Mouse (Mus musculus) embryonic stem cell, embryonic (primary cell): Measurements from ENCODE around the gene Zfp455.
"Not testable (repeated sequence)": the region's sequence is repeated elsewhere in the genome, so short reads cannot be mapped to it uniquely, and the experiment has no call there.

Experiments
- CTCF ChIA-PET, 4 experiments: fragments of 300-600 bp in 2 of 4; fragments of 350-600 bp in 2 of 4; sonication (Branson Sonifier 250); formaldehyde crosslinking; loops; one replicate each; lab custom pipeline; 2022; ENCODE audit warnings: inconsistent platforms in 2 of 4; lab: Charles Lee
- POLR2A ChIA-PET, 4 experiments: fragments of 300-600 bp in 2 of 4; fragments of 350-600 bp in 2 of 4; sonication (Branson Sonifier 250); formaldehyde crosslinking; loops; one replicate each; lab custom pipeline; 2022; ENCODE audit warnings: antibody characterized with exemption in 4 of 4, inconsistent platforms in 1 of 4; lab: Charles Lee

Gene Zfp455

GRCm38 (mm10) chr13:67194340-67194894, at the start of gene Zfp455:
Gene Zfp455 (plus strand): TSS chr13:67194506.
- CTCF ChIA-PET = interaction anchor here in 3 of 4 experiments (0.6 to 1.3 kb wide), 7 partner anchors 20 to 650 kb away, joined by 3 to 4 read pairs (median 3); partner anchors contain the start of gene Gm28557 (in 1 of the 3)
- POLR2A ChIA-PET = interaction anchor here in 3 of 4 experiments (0.6 to 1.8 kb wide), 18 partner anchors 9 to 636 kb away, joined by 3 to 14 read pairs (median 4); partner anchors contain the start of genes Gm10037 (in 1 of the 3), Gm28557 (in 1 of the 3), Rsl1 (in 1 of the 3) and Zfp457 (in 1 of the 3)

- CTCF ChIA-PET, POLR2A ChIA-PET: not testable (repeated sequence)
Observed at GRCm38 (mm10) chr13:67166122-67166521, 28.2 kb upstream of the Zfp455 start.

GRCm38 (mm10) chr13:67172991-67173722, 21.1 kb upstream of the Zfp455 start, which contains the start of gene Rsl1:
Gene Rsl1 (plus strand): TSS chr13:67173182.
- CTCF ChIA-PET = interaction anchor here in 2 of 4 experiments (0.6 to 1.0 kb wide), 2 partner anchors 64 to 457 kb away, joined by 3 read pairs; partner anchors contain the start of gene Gm28557 (in 1 of the 2)
- POLR2A ChIA-PET = interaction anchor here in 2 of 4 experiments (1.1 to 2.0 kb wide), 5 partner anchors 21 to 241 kb away, joined by 3 to 14 read pairs (median 4); partner anchors contain the start of genes Gm28041 (in 1 of the 2), Zfp455 (in 1 of the 2) and Zfp456 (in 1 of the 2)

- ChIA-PET POLR2A (interaction anchor here in 2 of 4 experiments (0.6 to 2.0 kb wide), 5 partner anchors 21 to 225 kb away, joined by 3 to 14 read pairs (median 3); partner anchors contain the start of genes Gm28041 (in 1 of the 2), Zfp455 (in 1 of the 2), Zfp456 (in 1 of the 2) and Zfp712 (in 1 of the 2)), CTCF (interaction anchor here in 1 of 4 experiments (0.6 kb wide), 1 partner anchor 458 kb away, joined by 3 read pairs; no protein-coding TSS in a partner anchor)
Observed at GRCm38 (mm10) chr13:67173723-67174055, 20.6 kb upstream of the Zfp455 start.

- POLR2A ChIA-PET = no interaction called here
Observed at GRCm38 (mm10) chr13:67201656-67202055, 7.3 kb downstream of the Zfp455 start.

GRCm38 (mm10) chr13:67214015-67214607, 19.8 kb downstream of the Zfp455 start:
- ChIA-PET CTCF (interaction anchor here in 2 of 4 experiments (0.9 kb wide), 2 partner anchors 20 to 92 kb away, joined by 3 read pairs; partner anchors contain the start of genes Zfp455 (in 1 of the 2) and Zfp457 (in 1 of the 2)), POLR2A (no interaction called here)

More at GRCm38 (mm10) chr13:67201656-67202055, 7.3 kb downstream of the Zfp455 start:
- CTCF ChIA-PET = no interaction called here
